Mouse (Mus musculus) activated CD4-positive, CD25-positive, alpha-beta regulatory T cell, adult 4 months (primary cell): ENCODE results near the gene Cdk14. TPM values are rescaled to one million over a fixed set of nuclear protein-coding genes. Genes with fewer than 3 reads are reported as not detected.
"Not testable (repeated sequence)": the region's sequence is repeated elsewhere in the genome, so short reads cannot be mapped to it uniquely, and the experiment has no call there.

Source experiments
- ATAC-seq: one replicate; pipeline ENCODE4 v1.8.0; 2017
- polyA plus RNA-seq, 2 experiments: library from polyadenylated mRNA; unstranded; fragments of 100-300 nt; shearing (Covaris generic); gene quantifications; one replicate each; pipeline ENCODE4 v1.2.1; 2017

Gene Cdk14
- polyA plus RNA-seq, 2 experiments from 2014 or later: 0.60 TPM; not detected in 1

DNA sequence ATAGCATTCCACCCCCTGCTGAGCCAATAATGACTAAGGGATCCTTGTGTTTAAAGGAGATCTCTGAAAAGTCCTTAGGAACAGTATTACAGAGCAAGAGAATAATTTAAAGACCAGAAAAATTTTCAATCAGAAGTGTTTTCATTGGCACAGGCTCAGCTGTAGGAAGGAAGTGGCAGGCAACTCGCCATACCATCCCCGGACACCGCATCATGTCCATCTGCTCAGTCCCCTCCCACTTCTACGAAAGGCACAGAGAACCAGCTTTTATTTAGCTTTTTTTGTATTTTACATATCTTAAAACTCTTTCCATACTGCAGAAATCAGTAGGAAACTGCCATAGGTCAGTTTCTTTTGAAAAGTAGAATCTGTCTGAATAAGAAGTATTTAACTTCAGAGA lies 440.6 kb downstream of the Cdk14 start:
- ATAC-seq: no peak

DNA sequence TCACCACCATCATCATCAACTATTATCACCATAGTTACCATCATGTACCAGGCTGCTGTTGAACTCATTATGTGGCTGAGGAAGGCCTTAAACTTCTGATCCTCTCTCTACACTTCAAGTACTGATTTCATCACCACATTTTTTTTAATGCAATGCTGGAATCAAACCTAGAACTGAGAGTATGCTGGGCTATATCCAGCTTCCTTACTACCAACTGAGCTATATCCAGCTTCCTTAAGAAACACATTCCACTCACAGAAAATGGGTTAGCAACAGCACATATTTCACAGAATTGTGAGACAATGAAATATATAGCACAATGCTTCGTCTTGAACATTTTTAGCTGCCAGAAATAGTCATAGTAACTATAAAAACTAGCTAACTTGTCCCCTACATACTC lies 446.7 kb downstream of the Cdk14 start:
- no peak for ATAC-seq

DNA sequence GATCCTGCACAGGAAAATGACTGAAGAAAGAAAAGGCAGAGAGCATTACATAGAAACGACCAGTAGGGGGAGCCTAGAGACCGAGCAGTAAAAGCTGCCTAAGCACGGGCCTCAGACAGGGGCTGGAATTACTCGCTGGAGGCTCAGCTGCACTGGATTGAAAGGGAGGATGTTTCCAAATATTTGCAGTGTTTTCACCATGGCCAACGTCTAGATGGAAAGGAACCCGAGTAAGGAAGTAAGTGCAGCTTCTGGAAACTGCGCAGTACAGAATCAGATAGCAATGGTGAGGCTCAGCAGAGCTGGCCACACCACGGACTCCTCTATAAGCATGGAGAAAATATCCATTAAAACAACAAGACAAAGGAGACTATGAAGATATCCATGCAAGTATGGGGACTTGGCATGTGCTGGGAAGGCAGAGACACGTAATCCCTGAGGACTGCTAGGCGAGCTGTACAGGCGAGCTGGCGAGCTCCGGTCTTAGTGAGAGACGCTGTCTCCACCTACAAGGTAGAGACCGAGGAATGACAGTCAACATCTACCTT lies 458.0 kb downstream of the Cdk14 start:
- peak; percentile 57 for ATAC-seq

DNA sequence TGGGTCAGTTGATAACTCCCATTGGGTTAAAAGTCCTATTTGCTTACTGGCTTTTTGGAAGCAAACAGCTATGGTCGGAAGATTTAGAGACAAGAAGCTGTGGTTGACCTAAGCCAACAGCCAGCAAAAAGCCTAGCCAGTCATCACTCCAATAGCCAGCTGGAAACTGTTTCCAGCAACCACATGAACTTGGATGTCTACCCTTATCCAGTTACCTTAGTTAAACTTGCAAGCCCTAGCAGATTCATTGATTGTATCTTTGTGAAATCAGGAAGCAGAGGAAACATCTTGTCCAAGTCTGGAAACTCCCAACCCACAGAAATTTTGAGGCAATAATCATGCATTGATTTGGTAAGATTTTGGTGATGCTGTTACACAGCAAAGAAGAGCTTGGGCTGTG lies 458.5 kb downstream of the Cdk14 start:
- ATAC-seq: no peak

DNA sequence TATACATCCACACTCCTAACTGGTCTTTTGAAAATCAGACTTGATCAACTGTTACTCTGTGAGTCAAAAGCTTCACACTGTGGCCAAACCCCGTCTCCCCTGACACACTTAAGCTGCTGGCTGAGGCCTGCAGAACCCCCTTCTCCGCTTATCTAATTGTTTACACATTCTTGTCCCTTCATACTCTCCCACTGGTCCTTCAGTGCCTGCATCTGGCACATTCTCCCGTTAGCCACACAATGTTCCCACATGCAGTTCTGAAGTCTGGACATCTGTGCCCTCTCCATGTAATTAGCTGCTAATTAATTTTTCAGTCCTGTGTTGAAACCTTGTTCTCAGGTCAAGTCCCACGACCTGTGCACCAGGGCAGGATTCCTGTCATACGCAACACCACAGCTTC lies 460.7 kb downstream of the Cdk14 start:
- no peak for ATAC-seq

DNA sequence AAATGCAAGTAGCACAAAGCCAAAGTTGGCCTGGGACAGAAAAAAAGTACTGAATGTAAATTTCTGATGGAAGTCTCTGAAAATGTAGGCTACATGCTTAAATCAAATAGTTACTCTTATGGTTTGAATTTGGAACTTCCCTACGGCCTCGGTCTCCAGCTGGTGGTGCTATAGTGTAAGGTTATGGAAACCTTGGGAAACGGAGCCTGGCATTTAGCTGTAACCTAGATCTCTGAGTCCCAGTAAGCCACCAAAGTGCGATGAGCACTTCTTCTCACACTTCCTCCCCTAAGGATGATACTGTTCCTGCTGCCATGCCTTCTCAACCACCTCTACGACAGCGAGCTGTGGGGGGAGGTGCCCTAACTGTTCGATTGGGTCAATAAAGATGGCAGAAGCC lies 464.1 kb downstream of the Cdk14 start:
- no peak for ATAC-seq

DNA sequence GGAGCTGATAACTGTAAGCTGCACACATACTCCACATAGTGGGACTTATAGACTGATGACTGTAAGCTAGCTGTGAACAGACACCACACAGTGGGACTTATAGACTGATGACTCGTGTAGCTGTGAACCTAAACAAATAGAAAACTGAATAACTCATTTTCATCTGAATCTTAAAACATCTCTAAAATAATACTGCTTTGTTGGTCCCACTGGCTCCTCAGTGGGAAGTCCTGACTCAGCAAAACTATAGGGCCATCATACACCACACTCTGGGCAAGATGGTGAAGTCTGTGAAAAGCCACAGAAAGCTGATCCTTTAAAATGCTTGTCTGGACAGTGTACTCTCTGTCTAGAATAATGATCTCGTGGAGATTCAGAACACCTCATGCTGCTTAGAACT lies 464.7 kb downstream of the Cdk14 start:
- no peak for ATAC-seq

DNA sequence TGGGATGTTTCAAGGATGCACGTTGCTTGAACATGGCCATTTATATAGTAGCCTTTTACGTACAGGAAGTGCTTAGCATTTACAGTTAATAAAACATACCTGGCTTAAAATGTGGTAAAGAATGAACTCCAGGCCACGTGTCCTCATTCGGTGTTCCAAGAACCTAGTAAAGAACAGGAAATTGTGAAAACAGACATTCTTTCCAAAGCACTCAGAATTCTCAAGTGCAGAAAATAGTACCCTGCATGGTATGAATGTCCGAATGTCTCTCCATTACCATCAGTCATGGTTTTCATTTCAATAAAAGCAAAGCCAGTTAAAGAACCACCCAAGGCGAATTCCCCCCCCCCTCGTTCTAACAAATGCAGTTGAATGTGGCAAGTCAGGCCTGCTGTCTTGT lies 470.7 kb downstream of the Cdk14 start:
- ATAC-seq: no peak

DNA sequence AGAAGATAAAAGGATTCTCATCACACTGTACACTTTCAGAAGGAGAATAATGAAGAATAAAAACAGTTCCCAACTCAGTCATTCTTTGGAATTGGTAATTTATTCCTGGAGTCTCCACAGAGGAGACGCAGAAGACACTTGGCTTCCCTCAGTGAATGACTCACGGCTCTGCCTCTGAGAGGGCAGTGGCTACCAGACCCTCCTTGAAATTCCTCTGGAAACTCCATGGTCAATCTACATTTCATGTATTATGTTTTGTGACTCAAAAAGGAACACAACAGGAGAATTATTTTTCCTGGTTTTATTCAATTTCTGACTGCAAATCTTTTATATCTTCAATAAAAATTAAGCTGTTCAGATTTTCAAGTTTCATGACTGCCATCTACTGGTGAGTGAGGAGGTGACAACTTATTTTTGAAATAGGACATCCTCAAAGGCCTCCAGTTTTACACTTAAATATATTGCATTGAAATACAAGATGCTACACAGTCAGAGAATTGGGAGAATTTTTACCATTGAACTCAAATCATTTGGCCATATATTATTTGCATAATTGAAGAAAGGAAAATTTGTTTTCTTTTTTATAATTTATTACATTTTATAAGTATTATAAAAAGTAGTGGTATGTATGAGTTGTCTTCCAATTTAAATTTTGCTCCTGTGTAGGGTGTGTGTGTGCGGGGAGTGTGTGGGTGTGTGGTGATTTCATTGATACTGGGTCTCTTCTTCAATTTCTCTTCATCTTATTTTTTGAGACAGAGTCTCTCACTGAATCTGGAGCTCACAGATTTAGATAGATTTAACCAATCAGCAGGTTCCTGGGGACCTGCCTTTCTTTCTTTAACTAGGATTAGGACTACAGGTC lies 471.8 kb downstream of the Cdk14 start:
- no peak for ATAC-seq

DNA sequence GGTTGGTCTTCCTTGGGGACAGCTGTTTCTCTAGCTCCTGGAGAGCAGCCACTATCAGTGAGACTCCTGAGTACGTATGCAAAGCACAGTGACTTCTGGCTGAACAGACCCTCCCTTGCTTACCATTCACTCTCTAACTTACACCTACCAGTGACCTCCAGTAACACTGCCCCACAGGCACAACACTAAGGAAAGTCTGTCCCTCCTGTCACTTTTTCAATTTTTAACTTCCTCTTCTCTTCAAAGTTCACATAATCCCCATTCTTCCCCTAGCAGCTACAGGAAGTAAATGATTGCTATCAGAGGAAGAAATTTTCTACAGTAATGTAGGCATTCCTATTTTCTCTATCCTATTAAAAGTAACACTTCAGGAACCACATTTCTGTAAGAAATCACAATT lies 485.0 kb downstream of the Cdk14 start:
- no peak for ATAC-seq

DNA sequence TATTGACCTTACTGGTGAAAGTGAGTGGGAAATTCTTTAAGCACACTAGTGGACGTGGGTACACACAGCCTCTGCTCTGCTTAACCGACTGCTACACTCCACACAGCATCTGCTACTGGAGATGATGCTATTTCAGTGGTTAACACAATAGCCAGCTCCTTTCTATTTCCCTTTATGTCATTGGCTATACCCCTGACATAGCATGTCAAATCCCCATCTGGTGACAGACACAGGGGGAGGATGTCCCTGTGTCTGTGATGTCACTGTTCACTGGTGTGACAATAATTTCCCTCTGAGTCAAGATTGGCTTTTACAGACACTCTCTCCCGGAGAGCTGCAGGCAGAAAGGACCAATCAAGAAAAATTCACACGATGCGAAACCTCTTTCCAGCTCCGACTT lies 485.6 kb downstream of the Cdk14 start:
- no peak for ATAC-seq

DNA sequence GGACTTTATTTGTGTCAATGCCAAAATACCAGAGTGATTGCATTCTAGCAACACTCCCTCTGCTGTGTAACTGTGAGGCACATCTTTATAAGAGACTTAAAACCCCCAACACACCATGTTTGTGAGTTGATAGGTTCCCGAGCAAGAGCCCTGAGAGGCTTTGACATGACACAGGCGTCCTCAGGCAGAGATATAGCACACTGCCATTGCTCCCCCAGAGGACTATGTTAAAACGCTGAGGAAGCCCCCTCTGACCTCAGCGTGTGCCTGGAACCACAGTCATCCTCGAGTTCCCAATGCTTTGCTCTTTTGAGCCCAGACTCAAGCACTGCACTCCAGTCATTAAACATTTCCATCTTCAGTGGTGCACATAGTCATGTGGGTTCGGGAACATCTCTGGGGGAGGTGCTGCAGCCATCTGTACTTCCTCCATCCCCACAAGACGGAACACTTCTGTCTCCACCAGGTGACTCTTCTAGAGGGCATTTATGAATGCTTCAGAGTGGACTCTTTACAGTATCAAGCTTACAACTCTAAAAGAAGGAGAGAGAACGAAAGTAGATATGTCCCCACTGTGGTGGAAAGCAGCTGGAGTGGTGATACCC lies 488.5 kb downstream of the Cdk14 start:
- no peak for ATAC-seq

DNA sequence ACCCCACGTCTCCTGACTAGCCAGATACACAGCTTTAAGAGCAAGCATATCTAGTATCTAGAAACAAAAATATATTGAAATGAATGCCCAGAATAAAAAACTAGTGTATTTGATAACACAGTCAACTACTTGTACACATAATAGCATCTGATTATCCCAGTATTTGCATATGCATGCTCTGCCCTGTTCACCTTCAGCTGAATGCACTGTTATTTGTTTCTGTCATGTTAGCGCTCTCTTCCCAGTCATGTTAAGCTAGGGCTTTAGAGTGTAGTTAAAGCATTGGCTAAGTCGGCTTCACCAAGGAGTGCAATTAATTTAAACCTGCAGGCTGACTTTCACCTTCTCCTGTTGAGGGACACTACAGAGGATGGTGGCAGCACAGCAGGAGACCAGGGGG lies 490.5 kb downstream of the Cdk14 start:
- no peak for ATAC-seq

DNA sequence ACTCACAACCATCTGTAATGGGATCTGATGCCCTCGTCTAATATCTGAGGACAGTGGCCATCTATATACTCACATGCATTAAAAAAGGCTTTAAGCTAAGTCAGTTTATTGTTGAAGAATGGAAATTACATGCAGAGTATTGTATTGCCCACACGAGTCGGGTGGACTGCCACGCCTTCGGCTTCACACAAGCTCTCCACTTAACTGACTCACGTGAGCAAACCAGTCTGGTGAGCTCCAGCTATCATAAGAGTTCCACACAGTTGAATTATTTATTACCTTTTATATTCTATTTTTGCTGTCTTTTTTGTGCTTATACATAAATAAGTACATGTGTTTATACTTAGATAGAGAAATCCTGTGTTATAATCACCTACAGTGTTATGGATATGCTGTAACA lies 495.2 kb downstream of the Cdk14 start:
- ATAC-seq: no peak

DNA sequence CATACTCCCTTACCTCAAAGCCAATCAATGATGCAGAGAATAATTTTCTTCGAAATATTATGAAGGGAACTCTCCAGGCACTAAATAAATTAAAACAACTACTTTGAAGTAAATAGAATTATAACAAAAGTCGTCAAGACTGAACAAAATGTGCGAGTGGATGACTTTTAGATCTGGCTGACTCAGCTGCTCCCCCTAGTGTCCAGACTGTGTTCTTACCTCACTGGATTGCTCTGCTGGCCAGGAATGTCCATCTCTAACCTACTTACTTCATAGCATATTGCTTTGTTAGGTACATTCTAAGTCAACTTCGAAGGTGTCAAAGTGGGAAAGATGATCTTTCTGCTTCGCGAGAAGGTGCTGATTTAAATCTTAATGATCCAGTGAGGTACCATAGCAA lies 501.7 kb downstream of the Cdk14 start:
- ATAC-seq: peak; percentile 28

DNA sequence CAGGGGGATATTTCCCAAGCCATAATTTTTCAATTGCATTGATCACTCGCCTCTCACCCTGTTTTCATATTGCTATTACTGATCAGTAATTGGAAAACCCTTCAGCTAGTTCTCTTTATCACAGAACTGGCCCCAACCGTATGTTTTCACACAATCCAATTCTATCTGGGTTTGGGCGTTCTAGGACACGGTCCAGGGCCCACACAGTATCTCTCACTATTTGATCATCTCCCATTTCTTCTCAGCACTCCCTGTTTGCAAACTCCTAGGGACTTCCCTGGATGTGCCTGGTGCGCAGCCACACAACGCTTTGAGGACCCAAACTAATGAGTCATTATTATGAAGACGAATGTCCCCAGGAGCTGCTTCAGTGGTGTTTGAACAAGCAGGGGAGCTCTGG lies 502.4 kb downstream of the Cdk14 start:
- ATAC-seq: no peak

DNA sequence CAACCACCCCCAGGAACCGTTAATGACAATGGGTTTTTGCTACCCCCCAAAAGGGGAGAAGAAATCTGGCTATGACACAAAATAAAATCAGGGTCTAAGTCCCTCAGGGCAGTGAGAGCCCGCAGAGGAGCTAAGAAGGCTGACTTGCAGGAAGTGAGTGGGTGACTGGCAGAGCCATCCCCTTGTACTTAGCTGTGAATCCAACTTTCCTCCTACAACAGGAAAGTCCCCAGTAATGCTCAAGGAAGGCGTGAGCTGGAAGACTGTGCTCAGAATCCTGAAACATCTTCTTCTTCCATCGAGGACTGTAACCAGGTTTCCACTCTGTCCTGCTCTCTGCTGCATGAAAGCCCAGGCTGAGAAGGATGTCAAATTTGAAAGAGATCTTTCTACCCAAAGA lies 502.8 kb downstream of the Cdk14 start:
- ATAC-seq: no peak

DNA sequence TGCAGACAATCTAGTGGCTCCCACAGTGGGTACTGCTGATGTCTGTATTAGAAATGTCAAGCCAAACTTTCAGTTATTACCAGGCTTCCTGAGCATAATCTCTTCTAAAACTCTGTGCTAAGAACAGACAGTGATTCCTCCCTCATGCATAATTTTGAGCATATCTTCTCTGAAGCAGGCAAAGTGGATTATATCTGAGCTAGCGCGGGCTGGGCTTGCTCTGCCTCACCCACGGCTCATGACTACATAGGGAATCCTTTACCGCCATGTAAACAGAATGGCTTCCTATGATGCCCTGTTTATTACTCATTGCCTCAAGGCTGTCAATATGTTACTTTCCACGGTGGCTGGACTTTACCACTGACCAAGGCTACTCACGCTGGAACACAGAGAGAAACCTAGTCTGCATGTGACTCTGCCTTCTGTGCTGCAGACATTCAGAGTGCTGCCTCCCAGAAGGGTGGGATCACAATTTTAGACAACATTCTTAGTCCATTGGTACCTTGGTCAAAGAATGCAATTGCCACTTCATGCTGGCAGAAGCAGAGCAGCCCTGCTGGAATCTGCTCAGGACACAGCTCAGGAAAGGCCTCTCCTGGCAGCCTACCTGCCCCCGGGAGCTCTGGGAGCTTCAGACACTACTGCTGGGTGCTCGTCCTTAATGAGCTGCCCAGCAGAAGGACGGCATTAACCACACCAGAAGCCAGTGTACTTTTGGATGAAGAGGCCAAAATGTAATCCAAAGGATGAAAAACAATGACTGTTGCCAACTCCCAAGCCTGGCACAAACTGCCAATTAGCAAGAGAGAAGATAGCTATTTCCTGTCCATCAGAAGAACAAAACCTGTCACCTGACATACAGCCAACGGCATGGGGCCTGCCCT lies 503.5 kb downstream of the Cdk14 start:
- no peak for ATAC-seq

DNA sequence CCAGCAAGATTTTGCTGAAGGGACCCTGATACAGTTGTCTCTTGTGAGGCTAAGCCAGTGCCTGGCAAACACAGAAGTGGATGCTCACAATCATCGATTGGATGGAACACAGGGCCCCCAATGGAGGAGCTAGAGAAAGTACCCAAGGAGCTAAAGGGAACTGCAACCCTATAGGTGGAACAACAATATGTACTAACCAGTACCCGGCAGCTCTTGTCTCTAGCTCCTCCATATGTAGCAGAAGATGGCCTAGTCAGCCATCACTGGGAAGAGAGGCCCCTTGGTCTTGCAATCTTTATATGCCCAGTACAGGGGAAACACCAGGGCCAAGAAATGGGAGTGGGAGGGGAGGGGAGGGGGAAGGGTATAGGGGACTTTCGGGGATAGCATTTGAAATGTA lies 515.2 kb downstream of the Cdk14 start:
- ATAC-seq: not testable (repeated sequence)

DNA sequence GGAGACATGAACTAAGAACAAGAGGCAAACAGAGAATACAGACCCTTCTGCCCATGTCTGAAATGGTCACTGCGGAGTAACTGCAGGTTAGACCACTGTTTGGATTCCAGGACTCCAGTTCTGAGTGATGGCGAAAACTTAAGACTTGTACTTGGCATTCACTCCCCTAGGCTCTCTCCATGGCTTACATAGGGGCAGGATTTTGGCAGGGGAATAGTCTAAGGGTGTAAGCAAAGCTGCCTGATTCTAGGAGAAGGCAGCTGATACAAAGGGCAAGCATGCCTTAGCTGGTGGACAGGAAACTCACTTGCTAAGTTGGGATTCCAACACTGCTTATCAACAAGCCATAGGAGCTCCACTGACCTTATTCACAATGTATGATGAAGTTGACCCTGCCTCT lies 521.9 kb downstream of the Cdk14 start:
- ATAC-seq: no peak

DNA sequence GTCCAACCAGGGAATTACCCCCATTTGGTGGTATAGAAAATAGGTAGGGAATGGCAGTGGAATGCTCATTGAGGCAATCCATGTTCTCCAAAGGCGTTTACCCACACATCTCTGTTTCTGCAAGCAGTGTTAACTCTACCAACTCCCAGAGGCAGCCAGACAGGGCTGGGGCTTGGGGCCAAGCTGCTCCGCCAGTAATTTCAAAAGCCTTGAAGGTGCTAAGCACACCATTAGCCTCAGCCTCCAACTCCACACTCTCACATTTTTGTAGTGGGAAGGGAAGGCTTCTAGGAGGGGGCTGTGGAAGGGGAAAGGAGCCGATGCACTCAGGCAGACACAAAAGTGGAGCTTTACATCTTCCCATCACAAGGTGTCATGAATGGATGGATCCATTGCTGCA lies 525.1 kb downstream of the Cdk14 start:
- ATAC-seq: no peak

DNA sequence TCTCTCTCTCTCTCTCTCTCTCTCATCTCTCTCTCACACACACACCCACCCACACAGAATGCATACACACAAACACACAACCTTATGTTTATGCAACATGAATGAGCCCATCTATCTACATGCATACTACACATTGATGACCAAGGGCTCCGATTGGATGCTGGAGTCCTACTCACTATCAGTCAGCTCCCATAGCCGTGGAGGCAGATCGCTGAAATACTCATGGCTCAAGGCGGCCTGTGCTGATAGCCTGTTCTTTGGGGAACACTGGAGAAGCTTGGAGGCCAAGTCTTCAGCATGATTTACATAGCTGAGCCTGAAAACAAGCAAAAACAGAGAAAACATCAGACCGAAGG lies 526.3 kb downstream of the Cdk14 start:
- ATAC-seq: no peak

DNA sequence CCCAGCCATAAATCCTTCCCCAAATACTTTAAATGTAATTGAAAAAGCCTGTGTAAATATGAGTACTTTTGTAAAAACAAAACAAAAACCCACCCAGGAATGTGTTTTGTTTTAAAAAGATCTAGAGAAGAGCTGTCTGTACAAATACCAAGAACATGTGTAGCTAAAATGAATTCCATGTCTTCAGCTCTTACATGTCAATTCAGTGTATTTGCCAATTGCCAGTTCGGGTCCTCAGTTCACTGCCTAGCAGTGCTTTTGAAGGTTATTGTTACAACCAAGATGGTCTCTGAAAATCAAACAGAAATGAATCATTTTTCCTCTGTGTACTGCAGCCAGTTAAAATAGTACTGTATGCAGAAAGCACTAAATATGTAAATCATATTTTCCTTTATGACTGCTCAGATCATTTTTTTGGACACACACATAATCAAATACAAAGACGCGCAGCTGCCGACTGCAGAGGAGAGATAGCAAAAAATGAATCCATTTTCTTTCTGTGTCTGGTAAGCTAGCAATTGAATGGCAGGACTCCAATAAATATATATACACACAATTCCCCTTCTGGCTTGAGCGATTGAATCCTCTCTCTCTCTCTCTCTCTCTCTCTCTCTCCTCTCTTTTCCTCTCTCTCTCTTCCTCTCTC lies 526.8 kb downstream of the Cdk14 start:
- ATAC-seq: no peak
